Mouse (Mus musculus): ENCODE results near the gene Relch. TPM values are rescaled to one million over a fixed set of nuclear protein-coding genes. Genes with fewer than 3 reads are reported as not detected.
"Not testable (repeated sequence)": the region's sequence is repeated elsewhere in the genome, so short reads cannot be mapped to it uniquely, and the experiment has no call there.

The Relch gene
- polyA plus RNA-seq, 1 experiment from 2014 or later = 22.1 TPM

GRCm38 (mm10) chr1:105674763-105675162, 11.1 kb downstream of the Relch start:
- no peaks in the 10 kb centered on the region for H3K9me3 ChIP-seq (ENCODE audit: low read length)
- no peaks in the 10 kb centered on the region for H3K4me1 ChIP-seq (ENCODE audit: insufficient read depth, low read length)
- H3K4me3 ChIP-seq (ENCODE audit: low read length) = no peak overlapping the region
- no peak for ATAC-seq (ENCODE audit: low FRiP score, low TSS enrichment)
- H3K27ac ChIP-seq (ENCODE audit: low read length) = no peak overlapping the region
- no peaks in the 10 kb centered on the region for H3K27me3 ChIP-seq (ENCODE audit: insufficient read depth, low read length)
- no peak overlapping the region for H3K4me2 ChIP-seq (replicated peaks; ENCODE audit: low read depth, low read length)
- 91% methylated on average over 2 of the region's 2 CpGs for WGBS
- no peak overlapping the region for H3K9ac ChIP-seq (replicated peaks; ENCODE audit: low read length)
- H3K36me3 ChIP-seq (ENCODE audit: insufficient read depth, low read length) = no peaks in the 10 kb centered on the region

GRCm38 (mm10) chr1:105680587-105680986, 16.9 kb downstream of the Relch start:
- 94% methylated on average over 1 of the region's 1 CpGs for WGBS
- no peak overlapping the region for H3K27ac ChIP-seq (ENCODE audit: low read length)
- no peak overlapping the region for H3K4me2 ChIP-seq (replicated peaks; ENCODE audit: low read depth, low read length)
- H3K9ac ChIP-seq (replicated peaks; ENCODE audit: low read length) = no peak overlapping the region
- no peaks in the 10 kb centered on the region for H3K27me3 ChIP-seq (ENCODE audit: insufficient read depth, low read length)
- no peaks in the 10 kb centered on the region for H3K9me3 ChIP-seq (ENCODE audit: low read length)
- ATAC-seq (ENCODE audit: low FRiP score, low TSS enrichment) = no peak
- no peaks in the 10 kb centered on the region for H3K4me1 ChIP-seq (ENCODE audit: insufficient read depth, low read length)
- no peak overlapping the region for H3K4me3 ChIP-seq (ENCODE audit: low read length)
- 0 out of 2 replicates have a peak, but pooled peaks cover 3% of the 10 kb centered on the region for H3K36me3 ChIP-seq (ENCODE audit: insufficient read depth, low read length)

- WGBS = 93% methylated on average over 3 of the region's 3 CpGs
Measured at GRCm38 (mm10) chr1:105685501-105685900, 21.8 kb downstream of the Relch start.

GRCm38 (mm10) chr1:105695581-105695980, 31.9 kb downstream of the Relch start:
- Histone ChIP-seq H3K36me3 (ENCODE audit: insufficient read depth, low read length) (0 out of 2 replicates have a peak, but pooled peaks cover 2% of the 10 kb centered on the region), H3K4me3 (ENCODE audit: low read length) (no peak overlapping the region), H3K4me1 (ENCODE audit: insufficient read depth, low read length) (no peaks in the 10 kb centered on the region), H3K9me3 (ENCODE audit: low read length) (no peaks in the 10 kb centered on the region), H3K27ac (ENCODE audit: low read length) (no peak overlapping the region), H3K27me3 (ENCODE audit: insufficient read depth, low read length) (no peaks in the 10 kb centered on the region), H3K4me2 (replicated peaks; ENCODE audit: low read depth, low read length) (no peak overlapping the region), H3K9ac (replicated peaks; ENCODE audit: low read length) (no peak overlapping the region)
- WGBS = 83% methylated on average over 2 of the region's 2 CpGs
- ATAC-seq (ENCODE audit: low FRiP score, low TSS enrichment) = no peak

More at GRCm38 (mm10) chr1:105685501-105685900, 21.8 kb downstream of the Relch start:
- H3K9ac ChIP-seq (replicated peaks; ENCODE audit: low read length) = no peak overlapping the region
- no peak overlapping the region for H3K4me2 ChIP-seq (replicated peaks; ENCODE audit: low read depth, low read length)
- no peaks in the 10 kb centered on the region for H3K9me3 ChIP-seq (ENCODE audit: low read length)
- H3K27me3 ChIP-seq (ENCODE audit: insufficient read depth, low read length) = no peaks in the 10 kb centered on the region
- H3K27ac ChIP-seq (ENCODE audit: low read length) = no peak overlapping the region
- no peak overlapping the region for H3K4me3 ChIP-seq (ENCODE audit: low read length)
- no peaks in the 10 kb centered on the region for H3K4me1 ChIP-seq (ENCODE audit: insufficient read depth, low read length)
- ATAC-seq (ENCODE audit: low FRiP score, low TSS enrichment) = no peak
- H3K36me3 ChIP-seq (ENCODE audit: insufficient read depth, low read length) = 0 out of 2 replicates have a peak, but pooled peaks cover 3% of the 10 kb centered on the region

- no peaks in the 10 kb centered on the region for H3K4me1 ChIP-seq (ENCODE audit: insufficient read depth, low read length)
- H3K9ac ChIP-seq (replicated peaks; ENCODE audit: low read length) = no peak overlapping the region
- peaks cover 4% of the 10 kb centered on the region; the same call in 1 of the 2 replicates for H3K36me3 ChIP-seq (ENCODE audit: insufficient read depth, low read length)
- H3K27me3 ChIP-seq (ENCODE audit: insufficient read depth, low read length) = no peaks in the 10 kb centered on the region
- WGBS = 90% methylated on average over 4 of the region's 4 CpGs
- no peak overlapping the region for H3K4me3 ChIP-seq (ENCODE audit: low read length)
- no peaks in the 10 kb centered on the region for H3K9me3 ChIP-seq (ENCODE audit: low read length)
- H3K4me2 ChIP-seq (replicated peaks; ENCODE audit: low read depth, low read length) = no peak overlapping the region
- no peak overlapping the region for H3K27ac ChIP-seq (ENCODE audit: low read length)
- no peak for ATAC-seq (ENCODE audit: low FRiP score, low TSS enrichment)
Measured at GRCm38 (mm10) chr1:105700984-105701530, 37.4 kb downstream of the Relch start.

- WGBS = 72% methylated on average over 2 of the region's 2 CpGs
- no peaks in the 10 kb centered on the region for H3K4me1 ChIP-seq (ENCODE audit: insufficient read depth, low read length)
- H3K27me3 ChIP-seq (ENCODE audit: insufficient read depth, low read length) = no peaks in the 10 kb centered on the region
- H3K27ac ChIP-seq (ENCODE audit: low read length) = no peak overlapping the region
- H3K36me3 ChIP-seq (ENCODE audit: insufficient read depth, low read length) = peaks cover 14% of the 10 kb centered on the region
- H3K4me2 ChIP-seq (replicated peaks; ENCODE audit: low read depth, low read length) = no peak overlapping the region
- no peak for ATAC-seq (ENCODE audit: low FRiP score, low TSS enrichment)
- H3K9ac ChIP-seq (replicated peaks; ENCODE audit: low read length) = no peak overlapping the region
- no peak overlapping the region for H3K4me3 ChIP-seq (ENCODE audit: low read length)
- H3K9me3 ChIP-seq (ENCODE audit: low read length) = no peaks in the 10 kb centered on the region
Measured at GRCm38 (mm10) chr1:105709415-105709814, 45.8 kb downstream of the Relch start.

- Histone ChIP-seq H3K4me2 (replicated peaks; ENCODE audit: low read depth, low read length) (no peak overlapping the region), H3K27me3 (ENCODE audit: insufficient read depth, low read length) (no peaks in the 10 kb centered on the region), H3K9me3 (ENCODE audit: low read length) (no peaks in the 10 kb centered on the region), H3K27ac (ENCODE audit: low read length) (no peak overlapping the region), H3K9ac (replicated peaks; ENCODE audit: low read length) (no peak overlapping the region), H3K36me3 (ENCODE audit: insufficient read depth, low read length) (peaks cover 18% of the 10 kb centered on the region), H3K4me3 (ENCODE audit: low read length) (no peak overlapping the region), H3K4me1 (ENCODE audit: insufficient read depth, low read length) (no peaks in the 10 kb centered on the region)
- 36% methylated on average over 1 of the region's 1 CpGs for WGBS
- ATAC-seq (ENCODE audit: low FRiP score, low TSS enrichment) = no peak
Measured at GRCm38 (mm10) chr1:105711227-105711626, 47.6 kb downstream of the Relch start.

GRCm38 (mm10) chr1:105712822-105713221, 49.2 kb downstream of the Relch start:
- 100% methylated on average over 2 of the region's 2 CpGs for WGBS
- H3K27me3 ChIP-seq (ENCODE audit: insufficient read depth, low read length) = no peaks in the 10 kb centered on the region
- H3K4me1 ChIP-seq (ENCODE audit: insufficient read depth, low read length) = no peaks in the 10 kb centered on the region
- H3K27ac ChIP-seq (ENCODE audit: low read length) = no peak overlapping the region
- no peak for ATAC-seq (ENCODE audit: low FRiP score, low TSS enrichment)
- no peak overlapping the region for H3K4me3 ChIP-seq (ENCODE audit: low read length)
- H3K9me3 ChIP-seq (ENCODE audit: low read length) = no peaks in the 10 kb centered on the region
- H3K36me3 ChIP-seq (ENCODE audit: insufficient read depth, low read length) = peaks cover 12% of the 10 kb centered on the region
- no peak overlapping the region for H3K4me2 ChIP-seq (replicated peaks; ENCODE audit: low read depth, low read length)
- H3K9ac ChIP-seq (replicated peaks; ENCODE audit: low read length) = no peak overlapping the region

- no peak for ATAC-seq (ENCODE audit: low FRiP score, low TSS enrichment)
- Histone ChIP-seq H3K4me2 (replicated peaks; ENCODE audit: low read depth, low read length) (no peak overlapping the region), H3K9me3 (ENCODE audit: low read length) (no peaks in the 10 kb centered on the region), H3K27ac (ENCODE audit: low read length) (no peak overlapping the region), H3K36me3 (ENCODE audit: insufficient read depth, low read length) (peaks cover 10% of the 10 kb centered on the region), H3K9ac (replicated peaks; ENCODE audit: low read length) (no peak overlapping the region), H3K4me3 (ENCODE audit: low read length) (no peak overlapping the region), H3K4me1 (ENCODE audit: insufficient read depth, low read length) (no peaks in the 10 kb centered on the region), H3K27me3 (ENCODE audit: insufficient read depth, low read length) (no peaks in the 10 kb centered on the region)
- 97% methylated on average over 1 of the region's 1 CpGs for WGBS
Measured at GRCm38 (mm10) chr1:105718358-105718757, 54.7 kb downstream of the Relch start.

- H3K4me3 ChIP-seq (ENCODE audit: low read length); H3K27ac ChIP-seq (ENCODE audit: low read length); H3K36me3 ChIP-seq (ENCODE audit: insufficient read depth, low read length); H3K9ac ChIP-seq (replicated peaks; ENCODE audit: low read length); H3K9me3 ChIP-seq (ENCODE audit: low read length); H3K4me2 ChIP-seq (replicated peaks; ENCODE audit: low read depth, low read length); H3K4me1 ChIP-seq (ENCODE audit: insufficient read depth, low read length); ATAC-seq (ENCODE audit: low FRiP score, low TSS enrichment); H3K27me3 ChIP-seq (ENCODE audit: insufficient read depth, low read length): not testable (repeated sequence)
- WGBS = 94% methylated on average over 10 of the region's 13 CpGs
Measured at GRCm38 (mm10) chr1:105729246-105729645, 65.6 kb downstream of the Relch start.

Measured in kidney, embryonic 16.5 days (tissue).